In the genomic region with DNA sequence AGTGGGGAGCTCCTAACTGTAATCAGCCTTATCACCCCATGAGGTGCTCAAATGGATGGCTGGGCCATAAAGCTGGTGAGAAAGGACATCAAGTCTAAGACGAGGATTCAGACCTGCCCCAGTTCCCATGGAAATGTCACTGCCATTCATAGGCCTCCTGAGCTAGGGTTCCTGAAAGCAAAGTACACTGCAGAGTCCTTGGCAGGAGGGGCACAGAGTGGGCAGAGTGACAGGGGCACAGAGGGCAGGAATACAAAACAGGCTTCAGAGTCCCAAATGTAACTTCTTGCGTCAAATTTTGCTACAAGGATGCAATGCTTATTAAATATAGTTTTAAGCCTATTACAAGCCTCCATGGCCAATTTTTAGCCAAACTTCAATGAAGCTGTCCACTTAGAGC, we compare ENCODE assay signal across 14 mouse cellular contexts. TPM values are rescaled to one million over a fixed set of nuclear protein-coding genes. Genes with fewer than 3 reads are reported as not detected.
DNase-seq lines count a peak whose midpoint lies in the region; ATAC-seq and TF ChIP-seq lines count a peak whose summit lies in the region.
"Had no signal": no experiment of that assay in that cellular context is flagged by ENCODE, and none has a peak within 500 bp of the region (broad histone marks: within the 10 kb centered on the region; RNA-seq: fewer than 3 reads in every experiment).

No protein-coding gene starts in this region.

- H3K36me3 ChIP-seq in kidney, adult 2 months (ENCODE audit: control insufficient read depth, insufficient read depth, low read length), result no peaks in the 10 kb centered on the region
- H3K36me3 ChIP-seq in kidney, embryonic 16.5 days (ENCODE audit: insufficient read depth, low read length), result peaks cover 28% of the 10 kb centered on the region
- H3K36me3 ChIP-seq in lung, embryonic 16.5 days (ENCODE audit: control insufficient read depth, insufficient read depth, low read length), result peaks cover 15% of the 10 kb centered on the region

- no peak for ATAC-seq in cerebellum, adult (ENCODE audit: insufficient number of reproducible peaks, low FRiP score, low TSS enrichment)
- no peak for ATAC-seq in kidney, embryonic 16.5 days (ENCODE audit: low FRiP score, low TSS enrichment)
- ATAC-seq in lung, embryonic 16.5 days (ENCODE audit: low read depth), result no peak
- ATAC-seq: Patski had no signal

- H3K9me3 ChIP-seq in kidney, embryonic 16.5 days (ENCODE audit: low read length), result no peaks in the 10 kb centered on the region
- no peaks in the 10 kb centered on the region for H3K9me3 ChIP-seq in lung, embryonic 16.5 days (ENCODE audit: control insufficient read depth, low read length)
- H3K9me3 ChIP-seq: embryonic facial prominence, embryonic 15.5 days; forebrain, embryonic 12.5 days; hindbrain, embryonic 13.5 days had no signal

- H3K4me1 ChIP-seq in kidney, adult 2 months (ENCODE audit: control insufficient read depth, insufficient read depth, low read length), result peaks cover 4% of the 10 kb centered on the region
- H3K4me1 ChIP-seq in kidney, embryonic 16.5 days (ENCODE audit: insufficient read depth, low read length), result 0 out of 2 replicates have a peak, but pooled peaks cover 3% of the 10 kb centered on the region
- peaks cover 4% of the 10 kb centered on the region; the same call in 1 of the 2 replicates for H3K4me1 ChIP-seq in lung, embryonic 16.5 days (replicated peaks; ENCODE audit: control insufficient read depth, insufficient read depth, low read length)
- H3K4me1 ChIP-seq: embryonic facial prominence, embryonic 15.5 days; forebrain, embryonic 12.5 days had no signal

- H3K4me3 ChIP-seq in kidney, adult 2 months (ENCODE audit: insufficient read depth, low read depth, low read length), result no peak overlapping the region
- H3K4me3 ChIP-seq in kidney, embryonic 16.5 days (ENCODE audit: low read length), result no peak overlapping the region
- H3K4me3 ChIP-seq in lung, embryonic 16.5 days (ENCODE audit: low read length), result no peak overlapping the region
- H3K4me3 ChIP-seq: embryonic facial prominence, embryonic 15.5 days; forebrain, embryonic 12.5 days; hindbrain, embryonic 13.5 days; myocyte had no signal

- TF ChIP-seq CTCF in kidney, adult 2 months (conservative IDR thresholded peaks at IDR 0.05; ENCODE audit: insufficient read depth, insufficient read length, low read depth, low read length), result no peak

- no peak overlapping the region for H3K27ac ChIP-seq in kidney, adult 2 months (ENCODE audit: insufficient read depth, low read depth, low read length)
- H3K27ac ChIP-seq in kidney, embryonic 16.5 days (ENCODE audit: low read length), result no peak overlapping the region
- peak overlapping the region; percentile 5; the same call in 1 of the 2 replicates for H3K27ac ChIP-seq in lung, embryonic 16.5 days (ENCODE audit: low read length)
- H3K27ac ChIP-seq: embryonic facial prominence, embryonic 15.5 days; forebrain, embryonic 12.5 days; hindbrain, embryonic 13.5 days had no signal

- peak; percentile 54 to 66 for DNase-seq in cerebellum, postnatal 10 days
- DNase-seq in kidney, adult 2 months, result peak; percentile 35
- DNase-seq in lung, adult 18-20 months, result no peak
- DNase-seq in layer of hippocampus, adult 8-10 months (ENCODE audit: low spot score in 2 of 2), result peak; percentile 29 to 36
- no peak for DNase-seq in kidney, postnatal 14 days

- H3K27me3 ChIP-seq in kidney, adult 2 months (replicated peaks; ENCODE audit: control insufficient read depth, insufficient read depth, low read length), result no peaks in the 10 kb centered on the region
- H3K27me3 ChIP-seq in kidney, embryonic 16.5 days (ENCODE audit: insufficient read depth, low read length), result no peaks in the 10 kb centered on the region
- H3K27me3 ChIP-seq in lung, embryonic 16.5 days (ENCODE audit: control insufficient read depth, insufficient read depth, low read depth, low read length), result no peaks in the 10 kb centered on the region
- H3K27me3 ChIP-seq: embryonic facial prominence, embryonic 15.5 days; forebrain, embryonic 12.5 days; hindbrain, embryonic 13.5 days; Patski had no signal

- TF ChIP-seq POLR2A in kidney, adult 2 months (IDR thresholded peaks at IDR 0.05; ENCODE audit: low read depth, low read length), result no peak

- no peak overlapping the region for H3K9ac ChIP-seq in kidney, embryonic 16.5 days (replicated peaks; ENCODE audit: low read length)
- H3K9ac ChIP-seq in lung, embryonic 16.5 days (ENCODE audit: low read length), result no peak overlapping the region
- H3K9ac ChIP-seq: embryonic facial prominence, embryonic 15.5 days; forebrain, embryonic 12.5 days; hindbrain, embryonic 13.5 days had no signal

- no peak overlapping the region for H3K4me2 ChIP-seq in kidney, embryonic 16.5 days (replicated peaks; ENCODE audit: low read depth, low read length)
- no peak overlapping the region for H3K4me2 ChIP-seq in lung, embryonic 16.5 days (ENCODE audit: low read depth, low read length)
- H3K4me2 ChIP-seq: embryonic facial prominence, embryonic 15.5 days; forebrain, embryonic 12.5 days; hindbrain, embryonic 13.5 days; midbrain, embryonic 11.5 days had no signal

- WGBS in kidney, adult 2 months, result 54% methylated on average over 2 of the region's 2 CpGs
- 60% methylated on average over 2 of the region's 2 CpGs for WGBS in kidney, embryonic 16.5 days
- 59% methylated on average over 2 of the region's 2 CpGs for WGBS in lung, embryonic 16.5 days

RNA-seq across cellular contexts. Expression of gene Tbxas1, which starts 59.6 kb away (rescaled TPM):
- polyA plus RNA-seq in kidney, adult 2 months (2012; rRNA removed), result 19.5 and 21.5 TPM in 2 replicates
- 8.4 and 9.2 TPM in 2 replicates for polyA plus RNA-seq in kidney, embryonic 16.5 days (2015; fragmentation: Nextera tagmentation; extraction: Ambion mirVana)
- 3.9 and 4.1 TPM in 2 replicates for polyA plus RNA-seq in lung, embryonic 16.5 days (2015; fragmentation: Nextera tagmentation; extraction: Ambion mirVana)
- total RNA-seq in layer of hippocampus, adult 8-10 months (2022), result 10 to 100 TPM in 2 of 4 experiments, 1 to 10 TPM in 2; 2.1 to 16.8 (median 7.6) TPM
- polyA plus RNA-seq: myocyte had no signal

Comparison
In these comparisons a context has a peak if more than half of its experiments do, and no peak if none do; other contexts are left out.
1. DNase-seq: peak in cerebellum, postnatal 10 days (2 of 2), kidney, adult 2 months (single experiment) and layer of hippocampus, adult 8-10 months (2 of 2); none in lung, adult 18-20 months (0 of 2) and kidney, postnatal 14 days (single experiment).